Mouse (Mus musculus): ENCODE data around the gene Chst10. TPM values are rescaled to one million over a fixed set of nuclear protein-coding genes. Genes with fewer than 3 reads are reported as not detected.

Chst10 gene
- total RNA-seq, 2 experiments from 2014 or later = 20.0 to 24.4 TPM

- ATAC-seq (replicated peaks; ENCODE audit: low FRiP score, poor library complexity, severe bottlenecking) = no peak
Observed at GRCm38 (mm10) chr1:38823851-38824250, 74.1 kb downstream of the Chst10 start.

DNA sequence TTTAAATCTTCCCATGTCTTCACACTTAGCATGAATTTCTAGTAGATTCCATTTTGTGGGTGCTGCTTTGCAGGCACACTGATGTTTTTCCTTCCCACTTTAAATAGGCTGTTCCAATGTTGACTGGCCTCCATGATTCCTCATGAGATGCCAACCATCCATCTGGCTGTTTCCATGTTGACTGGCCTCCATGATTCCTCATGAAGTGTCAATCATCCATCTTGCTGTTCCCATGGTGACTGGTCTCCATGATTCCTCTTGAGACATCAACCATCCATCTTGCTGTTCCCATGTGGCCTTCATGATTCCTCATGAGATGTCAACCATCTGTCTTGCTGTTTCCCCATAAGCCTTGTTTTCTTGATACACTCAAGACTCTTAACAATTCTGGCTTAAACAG, 78.3 kb downstream of the Chst10 start:
- no peak for ATAC-seq (replicated peaks; ENCODE audit: low FRiP score, poor library complexity, severe bottlenecking)

DNA sequence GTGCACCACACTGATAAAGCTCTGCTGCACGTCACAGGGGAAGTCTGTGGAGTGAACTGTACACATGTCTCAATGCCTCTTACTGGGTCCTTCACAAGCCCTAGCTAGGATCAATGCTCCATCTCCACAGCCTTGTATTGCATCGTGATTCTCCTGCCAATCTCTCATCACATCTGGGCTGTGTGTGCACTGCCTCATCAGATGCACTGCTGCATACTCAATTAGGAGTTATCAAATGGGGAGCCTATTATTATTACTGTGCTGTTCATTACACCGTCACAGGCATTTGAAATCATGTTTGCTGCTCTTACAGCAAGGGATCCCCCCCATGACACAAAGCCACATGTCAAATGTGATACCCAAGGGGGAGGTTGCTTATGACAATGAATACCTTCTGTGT, 80.3 kb downstream of the Chst10 start:
- no peak for ATAC-seq (replicated peaks; ENCODE audit: low FRiP score, poor library complexity, severe bottlenecking)

- no peak for ATAC-seq (replicated peaks; ENCODE audit: low FRiP score, poor library complexity, severe bottlenecking)
Observed at GRCm38 (mm10) chr1:38817268-38817667, 80.7 kb downstream of the Chst10 start.

DNA sequence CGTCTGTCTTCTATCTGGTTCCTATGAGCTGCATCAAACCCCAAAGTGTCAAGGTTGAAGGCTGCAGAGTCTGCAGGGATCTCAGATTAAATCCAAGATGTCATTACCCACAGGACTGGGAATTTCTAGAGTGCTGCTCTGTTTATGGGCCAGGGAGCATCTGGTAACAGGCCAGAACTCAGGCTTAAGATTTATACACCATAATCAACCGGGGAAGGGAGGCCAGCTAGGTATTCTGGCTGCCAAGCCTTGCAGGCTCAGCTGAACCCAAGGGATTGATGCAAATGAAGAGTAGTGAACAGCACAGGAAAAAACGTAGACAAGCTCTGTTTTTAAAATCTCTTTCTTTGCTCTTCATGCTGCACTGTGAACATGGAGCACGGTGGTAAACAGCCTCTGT, 81.7 kb downstream of the Chst10 start:
- ATAC-seq (replicated peaks; ENCODE audit: low FRiP score, poor library complexity, severe bottlenecking) = no peak

Other genes starting within 250 kb of the Chst10 start
- 5.2 and 15.0 TPM in 2 replicates for gene Aff3, start 233.2 kb downstream of the Chst10 start, total RNA-seq (2015; ENCODE audit: low replicate concordance)
- gene Aff3, start 233.2 kb downstream of the Chst10 start, total RNA-seq (2017; ENCODE audit: low replicate concordance) = 0.98 and 2.0 TPM in 2 replicates
- 0.42 and 0.77 TPM in 2 replicates for gene Lonrf2, start 61.5 kb downstream of the Chst10 start, total RNA-seq (2015; ENCODE audit: low replicate concordance)
- gene Lonrf2, start 61.5 kb downstream of the Chst10 start, total RNA-seq (2017; ENCODE audit: low replicate concordance) = 0.14 and 0.17 TPM in 2 replicates
- gene Nms, start 41.0 kb upstream of the Chst10 start, total RNA-seq (2015; ENCODE audit: low replicate concordance) = not detected in 2 replicates
- not detected in 2 replicates for gene Nms, start 41.0 kb upstream of the Chst10 start, total RNA-seq (2017; ENCODE audit: low replicate concordance)
- 21.7 and 21.9 TPM in 2 replicates for gene Pdcl3, start 87.4 kb upstream of the Chst10 start, total RNA-seq (2015; ENCODE audit: low replicate concordance)
- 14.6 and 17.1 TPM in 2 replicates for gene Pdcl3, start 87.4 kb upstream of the Chst10 start, total RNA-seq (2017; ENCODE audit: low replicate concordance)